Mouse (Mus musculus): Measurements from ENCODE around the gene Ankrd11.

DNA sequence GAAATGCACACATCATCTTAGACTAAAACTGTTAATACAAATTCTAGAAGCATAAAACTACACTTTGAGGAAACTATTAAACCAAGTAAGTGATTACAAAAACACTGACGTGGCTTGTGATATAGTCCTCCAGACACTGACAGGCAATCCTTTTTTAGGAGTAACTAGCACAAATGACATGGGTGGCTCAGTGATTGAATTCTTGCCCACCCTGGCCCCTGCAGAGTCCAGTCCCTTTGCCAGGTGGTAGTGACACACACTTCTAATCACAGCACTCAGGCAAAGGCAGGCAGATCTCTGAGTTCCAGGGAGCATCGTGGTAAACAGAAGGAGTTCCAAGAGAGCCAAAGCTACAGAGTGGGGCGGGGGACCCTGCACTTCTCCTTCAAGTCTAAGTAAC lies 36.7 kb downstream of the Ankrd11 start:
- TF ChIP-seq CTCF (IDR thresholded peaks at IDR 0.05; ENCODE audit: control insufficient read depth, insufficient read depth, insufficient replicate concordance, low read depth, low read length), result no peak
- TF ChIP-seq POLR2A (IDR thresholded peaks at IDR 0.05; ENCODE audit: control insufficient read depth, low read depth, low read length), result no peak
